Mouse (Mus musculus) limb, embryonic 12.5 days (tissue): Measurements from ENCODE around the gene Rora. TPM values are rescaled to one million over a fixed set of nuclear protein-coding genes. Genes with fewer than 3 reads are reported as not detected.
A peak's percentile ranks its signal among the peaks of the same experiment; 100 is the strongest.

Experiments
- ATAC-seq: fragments of 200-750 bp; cut with Nextera tagmentation; 2 replicates; pipeline ENCODE4 v1.8.0; 2017; ENCODE audit warnings: low read depth, moderate TSS enrichment; ENCODE audit not compliant: insufficient number of reproducible peaks, insufficient read depth, low FRiP score, low TSS enrichment
- H3K27ac ChIP-seq: fragments of 300-500 bp; sonication (generic); 2 replicates; pipeline ENCODE4 v1.5.1; 2016; ENCODE audit warnings: mild to moderate bottlenecking, moderate library complexity
- H3K27me3 ChIP-seq: fragments of 300-500 bp; sonication (generic); 2 replicates; pipeline ENCODE4 v1.6.1; 2016; ENCODE audit warnings: mild to moderate bottlenecking, moderate library complexity
- H3K36me3 ChIP-seq: fragments of 300-500 bp; sonication (generic); 2 replicates; pipeline ENCODE4 v1.6.1; 2016; ENCODE audit warnings: mild to moderate bottlenecking, moderate library complexity
- H3K4me1 ChIP-seq: fragments of 300-500 bp; sonication (generic); replicated peaks from 2 replicates; pipeline ENCODE4 v1.6.1; 2016
- H3K4me2 ChIP-seq: fragments of 300-500 bp; sonication (generic); 2 replicates; pipeline ENCODE4 v1.6.1; 2016; ENCODE audit warnings: mild to moderate bottlenecking, moderate library complexity
- H3K4me3 ChIP-seq: fragments of 300-500 bp; sonication (generic); replicated peaks from 2 replicates; pipeline ENCODE4 v1.5.1; 2016; ENCODE audit warnings: mild to moderate bottlenecking
- H3K9ac ChIP-seq: fragments of 300-500 bp; sonication (generic); replicated peaks from 2 replicates; pipeline ENCODE4 v1.6.1; 2016; ENCODE audit warnings: mild to moderate bottlenecking, moderate library complexity
- H3K9me3 ChIP-seq: fragments of 300-500 bp; sonication (generic); 2 replicates; pipeline ENCODE4 v1.6.1; 2016; ENCODE audit warnings: mild to moderate bottlenecking, moderate library complexity
- WGBS: fragments of 180-500 bp; shearing (Covaris S2); methylation state at CpG from one replicate; pipeline ENCODE4 v1.1.7; 2016; 5-methylcytosine and 5-hydroxymethylcytosine counted together
- polyA plus RNA-seq: library from polyadenylated mRNA; unstranded; fragments of >200 nt; fragmentation: Nextera tagmentation; extraction: Ambion mirVana; gene quantifications from 2 replicates; pipeline ENCODE4 v1.2.1, GENCODE M21; 2016

The Rora gene
- polyA plus RNA-seq, 1 experiment from 2014 or later, result 6.0 TPM

DNA sequence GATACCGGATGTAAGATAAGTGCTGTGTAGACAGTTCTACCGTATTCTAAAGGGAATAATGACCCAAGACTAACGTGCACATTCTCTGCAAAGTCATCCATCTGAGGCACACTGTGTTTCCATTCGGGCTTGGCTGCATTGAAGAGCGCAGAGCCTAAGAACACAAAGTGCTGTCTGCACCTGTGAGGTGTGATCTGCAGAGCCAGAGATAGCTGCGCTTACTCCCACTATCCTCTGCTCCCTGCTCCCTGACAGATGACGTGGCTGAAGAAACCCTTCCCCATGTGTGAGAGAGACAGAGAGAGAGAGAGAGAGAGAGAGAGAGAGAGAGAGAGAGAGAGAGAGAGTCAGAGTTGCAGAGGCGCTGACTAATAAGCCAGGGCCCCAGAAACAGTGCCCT lies 392.3 kb downstream of the Rora start:
- WGBS, result 88% methylated on average over 8 of the region's 8 CpGs
- Histone ChIP-seq H3K4me2 (no peak overlapping the region), H3K27ac (no peak overlapping the region), H3K4me3 (no peak overlapping the region), H3K36me3 (no peaks in the 10 kb centered on the region), H3K9ac (no peak overlapping the region), H3K27me3 (no peaks in the 10 kb centered on the region), H3K4me1 (no peaks in the 10 kb centered on the region), H3K9me3 (no peaks in the 10 kb centered on the region)
- ATAC-seq, result no peak

DNA sequence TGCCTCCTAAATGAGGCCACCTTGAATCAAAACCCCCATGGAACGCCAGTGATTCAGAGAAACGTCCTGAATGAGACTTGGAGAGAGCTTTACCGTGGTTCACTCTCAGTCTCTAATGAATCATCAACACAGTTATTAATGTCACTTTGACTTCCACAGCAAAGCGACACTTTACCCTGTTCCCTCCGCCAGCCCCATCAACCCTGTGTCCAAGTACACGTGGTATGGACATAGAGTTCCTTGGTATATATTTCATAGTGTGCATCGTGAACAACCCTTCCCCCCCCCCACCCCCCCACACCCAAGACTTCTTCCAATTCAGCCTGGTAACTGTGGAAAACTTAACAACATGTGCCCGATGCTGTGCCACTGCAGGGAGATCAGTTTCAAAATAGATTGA lies 397.3 kb downstream of the Rora start:
- ATAC-seq, result no peak

DNA sequence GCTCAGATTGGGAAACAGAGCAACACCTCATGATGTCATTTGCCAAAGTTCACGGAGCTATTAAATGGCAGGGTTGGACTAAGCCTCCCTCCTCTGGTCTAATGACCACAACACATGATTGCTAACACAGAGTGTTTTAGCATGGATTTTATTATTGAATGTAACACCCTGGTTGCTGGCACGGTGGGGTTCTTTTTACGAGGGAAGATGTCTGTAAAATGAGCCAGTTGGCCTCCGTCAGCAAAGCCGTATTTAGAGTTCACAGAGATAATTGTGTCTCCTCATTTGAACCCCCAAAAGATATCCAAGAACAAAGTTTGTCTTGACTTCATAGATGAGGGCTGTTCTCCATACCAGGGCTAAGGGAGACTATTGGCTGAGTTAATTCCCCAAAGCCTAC lies 398.3 kb downstream of the Rora start:
- Histone ChIP-seq H3K36me3 (no peaks in the 10 kb centered on the region), H3K27ac (no peak overlapping the region), H3K27me3 (no peaks in the 10 kb centered on the region), H3K9me3 (no peaks in the 10 kb centered on the region), H3K4me1 (0 out of 2 replicates have a peak, but pooled peaks cover 6% of the 10 kb centered on the region), H3K4me2 (no peak overlapping the region), H3K4me3 (no peak overlapping the region), H3K9ac (no peak overlapping the region)
- no peak for ATAC-seq
- WGBS, result 57% methylated on average over 5 of the region's 5 CpGs

More for the DNA sequence above, 397.3 kb downstream of the Rora start:
- Histone ChIP-seq H3K36me3 (no peaks in the 10 kb centered on the region), H3K27me3 (no peaks in the 10 kb centered on the region), H3K9ac (no peak overlapping the region), H3K4me3 (no peak overlapping the region), H3K4me1 (0 out of 2 replicates have a peak, but pooled peaks cover 6% of the 10 kb centered on the region), H3K27ac (no peak overlapping the region), H3K4me2 (no peak overlapping the region), H3K9me3 (no peaks in the 10 kb centered on the region)
- WGBS, result 72% methylated on average over 8 of the region's 8 CpGs

DNA sequence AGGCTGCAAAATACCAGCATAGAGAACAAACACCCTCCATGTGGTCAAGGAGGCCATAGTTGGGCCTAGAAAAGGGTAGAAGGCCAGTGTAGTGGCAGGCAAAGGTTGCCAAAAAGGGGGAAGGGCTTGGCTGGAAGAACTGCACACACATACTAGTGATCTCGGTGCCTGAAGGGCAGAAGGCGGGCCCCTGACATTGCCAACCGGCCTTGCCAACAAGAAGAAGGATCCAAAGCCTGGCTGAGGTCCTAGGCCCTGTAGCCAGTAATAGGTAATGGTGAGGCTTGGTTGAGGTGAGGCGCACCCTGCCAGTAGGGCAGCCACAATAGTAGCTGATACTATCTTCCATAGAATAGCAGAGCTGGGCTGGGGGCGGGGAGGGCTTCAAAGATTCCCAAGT lies 401.7 kb downstream of the Rora start:
- Histone ChIP-seq H3K9me3 (no peaks in the 10 kb centered on the region), H3K4me1 (0 out of 2 replicates have a peak, but pooled peaks cover 6% of the 10 kb centered on the region), H3K27ac (no peak overlapping the region), H3K4me2 (no peak overlapping the region), H3K36me3 (no peaks in the 10 kb centered on the region), H3K9ac (no peak overlapping the region), H3K27me3 (no peaks in the 10 kb centered on the region), H3K4me3 (no peak overlapping the region)
- no peak for ATAC-seq
- 94% methylated on average over 5 of the region's 5 CpGs for WGBS

DNA sequence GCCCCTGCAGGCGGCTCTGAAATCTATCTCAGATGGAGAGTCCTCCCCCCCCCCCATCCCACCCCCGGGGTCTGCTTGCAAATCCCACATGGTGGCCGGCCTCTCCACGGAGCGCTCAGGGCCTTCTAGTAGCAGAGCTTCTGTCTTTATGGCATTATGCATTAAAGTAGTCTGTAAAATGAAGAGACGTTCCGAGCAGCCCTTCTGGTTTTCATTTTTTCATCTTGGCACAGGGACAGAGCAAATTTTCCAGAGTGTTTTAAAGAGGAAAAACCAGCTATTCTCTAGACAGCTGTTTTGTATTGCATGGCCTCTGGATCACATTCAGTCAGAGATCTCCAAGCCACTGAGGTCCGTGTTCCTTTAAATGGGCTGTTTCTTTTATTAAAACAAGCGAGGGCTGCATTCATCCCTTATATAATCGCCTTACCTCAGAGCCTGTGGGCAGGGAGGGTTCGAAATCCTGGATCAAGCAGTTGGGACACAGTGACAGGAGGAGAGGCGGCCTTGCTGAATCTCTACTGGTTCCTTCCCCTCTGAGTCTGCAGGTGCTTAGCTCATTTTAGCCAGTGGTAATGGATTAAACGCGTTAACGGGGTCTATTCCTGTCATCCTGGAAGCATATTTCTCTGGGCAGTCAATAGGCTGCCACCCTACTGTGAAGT lies 417.7 kb downstream of the Rora start:
- peak; percentile 68; the same call in 1 of the 2 replicates for ATAC-seq
- H3K27ac ChIP-seq, result 0 out of 2 replicates have a peak overlapping the region, but pooled peaks have one; percentile 4
- H3K4me2 ChIP-seq, result no peak overlapping the region
- H3K4me1 ChIP-seq, result peaks cover 17% of the 10 kb centered on the region
- H3K9me3 ChIP-seq, result no peaks in the 10 kb centered on the region
- WGBS, result 24% methylated on average over 15 of the region's 15 CpGs
- no peaks in the 10 kb centered on the region for H3K36me3 ChIP-seq
- no peak overlapping the region for H3K4me3 ChIP-seq
- no peak overlapping the region for H3K9ac ChIP-seq
- 0 out of 2 replicates have a peak, but pooled peaks cover 9% of the 10 kb centered on the region for H3K27me3 ChIP-seq

DNA sequence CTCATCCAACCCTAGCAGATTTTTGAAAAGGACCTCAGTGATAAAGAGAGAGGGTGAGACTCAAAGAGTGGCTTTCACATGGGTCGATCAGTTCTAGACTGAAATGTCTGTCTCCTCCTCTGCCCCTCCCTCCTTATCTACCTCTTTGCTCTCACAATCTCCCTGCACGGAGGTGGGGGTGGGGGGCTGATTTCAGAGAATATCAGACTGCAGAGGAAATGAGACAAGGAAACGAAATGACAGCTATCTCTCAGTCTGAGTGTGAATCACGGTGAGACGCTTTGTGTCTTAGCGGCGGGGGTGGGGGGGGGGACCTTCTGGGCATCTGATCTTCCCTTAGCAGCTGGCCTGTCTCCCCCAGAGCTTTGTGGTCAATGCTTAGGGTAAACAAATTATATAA lies 419.7 kb downstream of the Rora start:
- no peak for ATAC-seq
- H3K4me3 ChIP-seq, result no peak overlapping the region
- H3K9ac ChIP-seq, result no peak overlapping the region
- H3K9me3 ChIP-seq, result no peaks in the 10 kb centered on the region
- H3K4me2 ChIP-seq, result no peak overlapping the region
- 78% methylated on average over 7 of the region's 7 CpGs for WGBS
- H3K4me1 ChIP-seq, result peaks cover 17% of the 10 kb centered on the region
- 0 out of 2 replicates have a peak, but pooled peaks cover 9% of the 10 kb centered on the region for H3K27me3 ChIP-seq
- no peak overlapping the region for H3K27ac ChIP-seq
- no peaks in the 10 kb centered on the region for H3K36me3 ChIP-seq

DNA sequence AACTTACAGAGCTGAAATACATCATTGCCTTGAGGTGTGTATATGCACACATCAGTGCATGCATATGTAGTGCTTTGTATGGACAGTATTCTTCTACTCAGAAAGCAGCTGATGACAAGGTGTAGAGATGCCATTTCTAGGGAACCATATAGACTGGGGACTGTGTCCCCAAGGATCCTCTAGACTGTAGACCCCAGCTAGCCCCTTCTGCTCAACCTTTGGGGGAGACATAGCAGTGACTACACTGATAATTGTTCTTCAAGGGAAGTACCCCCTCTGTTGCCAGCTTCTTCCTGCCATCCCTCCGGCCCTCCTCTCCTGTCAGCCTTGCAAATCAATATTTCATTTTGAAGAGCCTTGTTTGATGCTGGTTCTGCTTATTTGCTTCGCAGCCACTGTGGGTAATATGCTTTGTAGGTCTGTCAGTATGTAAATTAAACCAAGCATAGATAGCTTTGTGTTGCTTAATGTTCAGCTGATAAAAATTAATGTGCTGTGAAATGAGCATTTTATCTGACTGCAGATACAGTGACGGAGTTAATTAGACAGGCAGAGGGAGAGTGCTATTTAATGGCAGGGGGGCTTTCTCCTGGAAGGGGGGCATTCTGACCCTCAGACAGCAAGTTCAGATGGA lies 430.6 kb downstream of the Rora start:
- Histone ChIP-seq H3K4me1 (peaks cover 11% of the 10 kb centered on the region; the same call in 1 of the 2 replicates), H3K27me3 (peaks cover 16% of the 10 kb centered on the region), H3K9me3 (no peaks in the 10 kb centered on the region), H3K4me2 (no peak overlapping the region), H3K9ac (0 out of 2 replicates have a peak overlapping the region, but pooled peaks have one; percentile 5), H3K36me3 (no peaks in the 10 kb centered on the region), H3K4me3 (no peak overlapping the region), H3K27ac (no peak overlapping the region)
- no peak for ATAC-seq
- 52% methylated on average over 3 of the region's 3 CpGs for WGBS

DNA sequence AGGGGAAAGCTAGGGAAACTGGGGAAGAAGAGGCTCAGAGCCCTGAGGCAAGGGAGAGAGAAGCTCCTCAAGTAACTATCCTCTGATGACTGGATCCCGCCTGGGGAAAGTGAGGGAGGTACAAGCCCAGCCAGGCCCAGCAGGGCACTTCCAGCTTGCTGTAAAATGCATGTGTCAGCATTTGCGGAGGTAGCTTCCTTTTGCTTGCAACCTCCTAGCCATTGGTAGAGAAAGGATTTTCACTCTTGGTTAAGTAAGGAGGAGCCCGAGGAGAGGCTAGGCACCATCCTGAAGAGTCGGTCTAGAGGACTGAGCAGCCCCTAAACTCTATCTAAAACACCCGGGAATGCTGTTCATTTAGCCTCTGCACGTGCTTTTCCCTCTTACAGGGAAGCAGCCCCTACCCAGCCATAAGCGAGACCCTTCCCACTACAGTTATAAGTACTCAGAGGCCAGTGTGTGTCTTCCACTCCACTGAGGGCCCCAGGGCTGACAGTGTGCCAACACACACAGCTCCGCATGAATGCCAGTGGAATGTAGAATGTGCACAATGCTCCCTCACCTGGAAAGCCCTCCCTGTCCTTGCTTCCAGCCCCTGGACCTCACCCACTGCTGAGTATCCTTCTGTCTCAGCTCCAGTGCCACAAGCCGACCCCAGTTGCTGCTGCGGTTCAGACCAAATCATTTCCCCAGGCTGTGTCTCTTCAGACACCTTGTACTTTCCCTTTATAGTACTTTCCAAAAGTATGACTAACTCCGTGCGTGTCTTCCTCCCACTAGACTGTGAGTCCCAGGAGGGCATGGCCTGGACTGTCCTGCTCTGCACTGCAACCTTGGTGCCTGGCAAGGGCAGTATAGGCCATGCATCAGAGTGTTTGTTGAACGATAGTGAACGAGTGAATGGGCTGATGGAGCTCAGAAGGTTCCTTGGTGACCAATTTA lies 431.4 kb downstream of the Rora start:
- Histone ChIP-seq H3K27ac (no peak overlapping the region), H3K9ac (0 out of 2 replicates have a peak overlapping the region, but pooled peaks have one; percentile 5), H3K36me3 (no peaks in the 10 kb centered on the region), H3K27me3 (peaks cover 16% of the 10 kb centered on the region), H3K9me3 (no peaks in the 10 kb centered on the region), H3K4me3 (no peak overlapping the region), H3K4me2 (no peak overlapping the region), H3K4me1 (peaks cover 11% of the 10 kb centered on the region; the same call in 1 of the 2 replicates)
- 62% methylated on average over 14 of the region's 14 CpGs for WGBS
- ATAC-seq, result no peak

DNA sequence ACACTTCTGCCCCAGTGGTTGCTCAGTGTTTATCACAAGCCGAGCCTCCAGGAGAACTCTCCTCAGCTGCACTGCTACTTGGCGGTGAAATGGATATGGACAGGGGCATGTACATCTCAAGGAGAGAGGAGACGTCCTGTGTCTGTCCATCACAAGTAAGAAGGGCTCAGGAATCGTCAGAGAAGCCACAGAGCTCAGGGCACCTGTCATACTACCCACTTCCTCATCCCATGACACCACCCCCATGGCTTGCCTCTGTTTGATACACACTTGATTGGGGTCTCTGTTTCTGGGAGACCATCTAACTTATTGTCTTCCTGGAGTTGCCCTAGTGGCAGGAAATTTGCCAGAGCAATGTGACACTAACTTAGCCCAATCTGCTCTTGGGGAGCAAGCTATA lies 433.3 kb downstream of the Rora start:
- Histone ChIP-seq H3K9ac (no peak overlapping the region), H3K4me2 (no peak overlapping the region), H3K27me3 (peaks cover 16% of the 10 kb centered on the region), H3K27ac (no peak overlapping the region), H3K4me3 (no peak overlapping the region), H3K4me1 (peaks cover 11% of the 10 kb centered on the region; the same call in 1 of the 2 replicates), H3K36me3 (no peaks in the 10 kb centered on the region), H3K9me3 (no peaks in the 10 kb centered on the region)
- WGBS, result 88% methylated on average over 4 of the region's 4 CpGs
- ATAC-seq, result no peak

DNA sequence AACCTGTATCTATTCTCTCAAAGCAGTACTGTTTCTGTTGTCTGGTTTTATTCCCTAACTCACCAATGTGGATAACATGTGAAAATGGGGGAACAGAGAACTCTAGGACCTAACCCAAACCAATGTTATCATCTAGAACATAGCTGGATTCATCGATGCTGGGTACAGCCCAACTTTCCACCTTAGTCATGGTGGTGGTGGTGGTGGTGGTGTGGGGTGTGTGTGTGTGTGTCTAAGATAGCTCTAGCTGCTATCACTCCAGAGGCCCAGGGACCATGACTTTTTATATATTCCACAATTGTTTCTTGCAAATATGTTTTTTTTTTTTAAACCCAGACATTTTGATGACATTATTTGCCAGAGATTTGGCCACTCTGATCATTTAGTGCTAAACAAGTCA lies 433.7 kb downstream of the Rora start:
- H3K27ac ChIP-seq, result no peak overlapping the region
- no peak for ATAC-seq
- peaks cover 12% of the 10 kb centered on the region for H3K27me3 ChIP-seq
- peaks cover 16% of the 10 kb centered on the region for H3K4me1 ChIP-seq
- no peak overlapping the region for H3K9ac ChIP-seq
- H3K4me2 ChIP-seq, result no peak overlapping the region
- no peaks in the 10 kb centered on the region for H3K9me3 ChIP-seq
- WGBS, result 97% methylated on average over 1 of the region's 1 CpGs
- no peaks in the 10 kb centered on the region for H3K36me3 ChIP-seq
- H3K4me3 ChIP-seq, result no peak overlapping the region

DNA sequence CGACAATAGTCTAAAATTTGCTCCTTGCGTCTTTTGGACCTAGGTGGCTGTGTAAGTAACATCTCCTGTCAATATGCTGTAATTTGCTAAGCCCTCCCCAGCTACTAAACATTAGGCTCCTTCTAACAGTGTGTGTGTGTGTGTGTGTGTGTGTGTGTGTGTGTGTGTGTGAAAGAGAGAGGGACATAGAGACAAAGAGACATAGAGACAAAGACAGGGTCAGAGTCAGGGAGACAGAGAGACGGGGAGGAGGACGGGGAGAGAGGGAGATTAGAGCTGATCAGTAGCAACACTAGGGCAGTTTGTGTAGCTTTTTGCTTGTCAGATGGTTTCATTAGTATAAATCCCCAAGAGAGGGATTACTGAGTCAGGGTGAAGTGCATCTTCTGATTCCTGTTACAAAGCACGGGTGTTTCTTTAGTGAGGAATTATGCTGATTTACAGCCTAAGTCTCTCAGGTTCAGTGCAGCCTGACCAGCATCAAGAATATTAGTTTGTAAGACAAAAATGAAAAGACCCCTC lies 437.2 kb downstream of the Rora start:
- H3K4me2 ChIP-seq, result no peak overlapping the region
- H3K9me3 ChIP-seq, result no peaks in the 10 kb centered on the region
- H3K27me3 ChIP-seq, result no peaks in the 10 kb centered on the region
- H3K9ac ChIP-seq, result no peak overlapping the region
- no peak for ATAC-seq
- H3K4me3 ChIP-seq, result no peak overlapping the region
- no peaks in the 10 kb centered on the region for H3K36me3 ChIP-seq
- no peak overlapping the region for H3K27ac ChIP-seq
- WGBS, result 72% methylated on average over 5 of the region's 5 CpGs
- peaks cover 6% of the 10 kb centered on the region for H3K4me1 ChIP-seq
